Mouse (Mus musculus) bone marrow macrophage, adult 2 months (primary cell): ENCODE measurements around the gene Dnaaf5.

Experiments used
- CTCF ChIP-seq: IDR thresholded peaks from 2 replicates; pipeline ENCODE4 v1.5.1; 2012; ENCODE audit warnings: low read depth, mild to moderate bottlenecking, low read length, moderate library complexity
- POLR2A ChIP-seq: IDR thresholded peaks from 2 replicates; pipeline ENCODE4 v1.6.1; 2012; ENCODE audit warnings: mild to moderate bottlenecking, low read depth, low read length, borderline replicate concordance

DNA sequence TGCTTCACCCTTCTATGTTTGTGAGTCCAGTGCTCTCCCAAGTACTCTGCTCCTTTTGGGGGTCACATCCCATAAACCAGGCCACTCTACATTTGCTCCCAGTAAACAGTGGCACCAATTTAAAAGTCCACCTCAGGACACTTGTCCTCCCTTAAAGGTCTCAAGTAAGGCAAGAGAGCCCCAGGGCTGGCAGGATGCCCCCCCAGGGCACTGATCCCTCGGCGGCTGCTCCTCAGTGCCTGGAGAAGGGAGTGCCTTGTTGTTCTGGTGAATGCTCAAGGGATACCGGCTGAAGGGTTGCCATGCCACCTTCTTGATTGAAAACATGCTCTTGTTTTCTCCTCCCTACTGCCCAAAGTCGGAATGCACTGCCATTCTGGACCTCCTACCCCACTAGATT lies 56.1 kb downstream of the Dnaaf5 start:
- TF ChIP-seq POLR2A, result no peak
- TF ChIP-seq CTCF, result no peak
